Mouse (Mus musculus) midbrain, postnatal 0 days (tissue): Measurements from ENCODE around the gene 4930564D02Rik. TPM values are rescaled to one million over a fixed set of nuclear protein-coding genes. Genes with fewer than 3 reads are reported as not detected.
A peak's percentile ranks its signal among the peaks of the same experiment; 100 is the strongest.

Source experiments
- ATAC-seq: fragments of 200-750 bp; cut with Nextera tagmentation; 2 replicates; pipeline ENCODE4 v1.8.0; 2017; ENCODE audit warnings: moderate number of reproducible peaks, mild to moderate bottlenecking, moderate TSS enrichment, moderate library complexity; ENCODE audit not compliant: low FRiP score
- DNase-seq: peaks from one replicate; pipeline ENCODE4 v3.0.0-alpha.2; 2015; ENCODE audit warnings: low spot score
- H3K27ac ChIP-seq: fragments of 300-500 bp; sonication (generic); 2 replicates; pipeline ENCODE4 v1.5.1; 2014; ENCODE audit warnings: low read depth, mild to moderate bottlenecking, low read length, mixed read lengths
- H3K27me3 ChIP-seq: fragments of 300-500 bp; sonication (generic); 2 replicates; pipeline ENCODE4 v1.6.1; 2014; ENCODE audit warnings: low read length, control low read depth, mixed read lengths; ENCODE audit not compliant: insufficient read depth
- H3K36me3 ChIP-seq: fragments of 300-500 bp; sonication (generic); 2 replicates; pipeline ENCODE4 v1.6.1; 2014; ENCODE audit warnings: low read length, control low read depth, mixed read lengths; ENCODE audit not compliant: insufficient read depth
- H3K4me1 ChIP-seq: fragments of 300-500 bp; sonication (generic); 2 replicates; pipeline ENCODE4 v1.6.1; 2014; ENCODE audit warnings: mild to moderate bottlenecking, control low read depth, antibody characterized with exemption, low read length, mixed read lengths; ENCODE audit not compliant: insufficient read depth
- H3K4me2 ChIP-seq: fragments of 300-500 bp; sonication (generic); 2 replicates; pipeline ENCODE4 v1.6.1; 2014; ENCODE audit warnings: low read depth, mild to moderate bottlenecking, low read length, mixed read lengths; ENCODE audit not compliant: poor library complexity, severe bottlenecking
- H3K4me3 ChIP-seq: fragments of 300-500 bp; sonication (generic); 2 replicates; pipeline ENCODE4 v1.5.1; 2014; ENCODE audit warnings: low read depth, mild to moderate bottlenecking, low read length, moderate library complexity
- H3K9ac ChIP-seq: fragments of 300-500 bp; sonication (generic); replicated peaks from 2 replicates; pipeline ENCODE4 v1.6.1; 2014; ENCODE audit warnings: mild to moderate bottlenecking, low read length, moderate library complexity, mixed read lengths; ENCODE audit not compliant: poor library complexity, severe bottlenecking
- H3K9me3 ChIP-seq: fragments of 300-500 bp; sonication (generic); 2 replicates; pipeline ENCODE4 v1.6.1; 2016; ENCODE audit warnings: low read length, control low read depth
- CTCF ChIP-seq: IDR thresholded peaks from 2 replicates; pipeline ENCODE4 v1.5.1; 2016; ENCODE audit warnings: antibody characterized with exemption, mild to moderate bottlenecking
- WGBS: fragments of 180-500 bp; shearing (Covaris S2); extraction: QIAGEN DNeasy Blood & Tissue Kit; methylation state at CpG from one replicate; pipeline ENCODE4 v1.1.7; 2014; 5-methylcytosine and 5-hydroxymethylcytosine counted together
- polyA plus RNA-seq: library from polyadenylated mRNA; unstranded; fragments of >200 nt; fragmentation: Nextera tagmentation; extraction: Ambion mirVana; gene quantifications from 2 replicates; pipeline ENCODE4 v1.2.1, GENCODE M21; 2015
- total RNA-seq: library from RNA; depleted of rRNA; stranded (reverse); fragments of >200 nt; gene quantifications from 2 replicates; pipeline ENCODE4 v1.2.3, GENCODE M21; 2014

Gene 4930564D02Rik
- total and polyA plus RNA-seq, 2 experiments from 2014 or later, result not detected

GRCm38 (mm10) chr3:105075796-105076195, 9.2 kb downstream of the 4930564D02Rik start:
- WGBS, result 96% methylated on average over 5 of the region's 5 CpGs
- H3K27ac ChIP-seq, result no peak overlapping the region
- no peak overlapping the region for H3K9ac ChIP-seq
- DNase-seq (no peak), ATAC-seq (no peak)
- no peak overlapping the region for H3K4me2 ChIP-seq
- no peak for TF ChIP-seq CTCF
- no peaks in the 10 kb centered on the region for H3K9me3 ChIP-seq
- H3K4me3 ChIP-seq, result no peak overlapping the region
- H3K27me3 ChIP-seq, result no peaks in the 10 kb centered on the region
- no peaks in the 10 kb centered on the region for H3K36me3 ChIP-seq
- no peaks in the 10 kb centered on the region for H3K4me1 ChIP-seq

- H3K27ac ChIP-seq, result no peak overlapping the region
- TF ChIP-seq CTCF, result peak; percentile 97
Observed at GRCm38 (mm10) chr3:105078231-105078826, 11.7 kb downstream of the 4930564D02Rik start.

GRCm38 (mm10) chr3:105087344-105087743, 20.7 kb downstream of the 4930564D02Rik start:
- H3K9me3 ChIP-seq, result no peaks in the 10 kb centered on the region
- H3K4me2 ChIP-seq, result no peak overlapping the region
- DNase-seq (no peak), ATAC-seq (no peak)
- no peak overlapping the region for H3K27ac ChIP-seq
- TF ChIP-seq CTCF, result no peak
- H3K4me1 ChIP-seq, result no peaks in the 10 kb centered on the region
- WGBS, result 83% methylated on average over 3 of the region's 3 CpGs
- H3K4me3 ChIP-seq, result no peak overlapping the region
- no peaks in the 10 kb centered on the region for H3K27me3 ChIP-seq
- no peaks in the 10 kb centered on the region for H3K36me3 ChIP-seq
- H3K9ac ChIP-seq, result no peak overlapping the region

More at GRCm38 (mm10) chr3:105078231-105078826, 11.7 kb downstream of the 4930564D02Rik start:
- no peak overlapping the region for H3K4me2 ChIP-seq
- H3K9ac ChIP-seq, result no peak overlapping the region
- ATAC-seq (peak; percentile 94), DNase-seq (peak; percentile 91)
- no peaks in the 10 kb centered on the region for H3K4me1 ChIP-seq
- H3K9me3 ChIP-seq, result no peaks in the 10 kb centered on the region
- no peaks in the 10 kb centered on the region for H3K27me3 ChIP-seq
- no peak overlapping the region for H3K4me3 ChIP-seq
- no peaks in the 10 kb centered on the region for H3K36me3 ChIP-seq
- WGBS, result 15% methylated on average over 7 of the region's 7 CpGs

- Histone ChIP-seq H3K27ac (no peak overlapping the region), H3K4me1 (no peaks in the 10 kb centered on the region), H3K4me2 (no peak overlapping the region), H3K9me3 (no peaks in the 10 kb centered on the region), H3K9ac (no peak overlapping the region), H3K36me3 (no peaks in the 10 kb centered on the region), H3K4me3 (no peak overlapping the region), H3K27me3 (no peaks in the 10 kb centered on the region)
- no peak for TF ChIP-seq CTCF
- ATAC-seq (no peak), DNase-seq (no peak)
- WGBS, result 90% methylated on average over 2 of the region's 2 CpGs
Observed at GRCm38 (mm10) chr3:105088638-105089037, 22.0 kb downstream of the 4930564D02Rik start.

- no peak overlapping the region for H3K9ac ChIP-seq
- no peak for TF ChIP-seq CTCF
- WGBS, result 93% methylated on average over 7 of the region's 7 CpGs
- H3K36me3 ChIP-seq, result no peaks in the 10 kb centered on the region
- no peak overlapping the region for H3K27ac ChIP-seq
- no peaks in the 10 kb centered on the region for H3K4me1 ChIP-seq
- no peaks in the 10 kb centered on the region for H3K9me3 ChIP-seq
- H3K4me2 ChIP-seq, result no peak overlapping the region
- ATAC-seq (no peak), DNase-seq (no peak)
- no peaks in the 10 kb centered on the region for H3K27me3 ChIP-seq
- H3K4me3 ChIP-seq, result no peak overlapping the region
Observed at GRCm38 (mm10) chr3:105090147-105090546, 23.5 kb downstream of the 4930564D02Rik start.

GRCm38 (mm10) chr3:105090981-105091380, 24.3 kb downstream of the 4930564D02Rik start:
- peak; percentile 59; the same call in 1 of the 2 replicates for ATAC-seq
- peak; percentile 64 for TF ChIP-seq CTCF
- Histone ChIP-seq H3K4me3 (no peak overlapping the region), H3K36me3 (no peaks in the 10 kb centered on the region), H3K9ac (no peak overlapping the region), H3K4me1 (no peaks in the 10 kb centered on the region), H3K27me3 (no peaks in the 10 kb centered on the region), H3K27ac (no peak overlapping the region), H3K9me3 (no peaks in the 10 kb centered on the region), H3K4me2 (no peak overlapping the region)
- 39% methylated on average over 3 of the region's 3 CpGs for WGBS
- peak; percentile 53 for DNase-seq
